Mouse (Mus musculus) kidney, postnatal 36 days (tissue): ENCODE measurements around the gene Rrp9.
A peak's percentile ranks its signal among the peaks of the same experiment; 100 is the strongest.
"Not testable (repeated sequence)": the region's sequence is repeated elsewhere in the genome, so short reads cannot be mapped to it uniquely, and the experiment has no call there.

ENCODE experiments used
- DNase-seq, 2 experiments: peaks; one replicate each; pipeline ENCODE4 v3.0.0; 2021 to 2022; ENCODE audit warnings: mixed read lengths in 2 of 2

Gene Rrp9

DNA sequence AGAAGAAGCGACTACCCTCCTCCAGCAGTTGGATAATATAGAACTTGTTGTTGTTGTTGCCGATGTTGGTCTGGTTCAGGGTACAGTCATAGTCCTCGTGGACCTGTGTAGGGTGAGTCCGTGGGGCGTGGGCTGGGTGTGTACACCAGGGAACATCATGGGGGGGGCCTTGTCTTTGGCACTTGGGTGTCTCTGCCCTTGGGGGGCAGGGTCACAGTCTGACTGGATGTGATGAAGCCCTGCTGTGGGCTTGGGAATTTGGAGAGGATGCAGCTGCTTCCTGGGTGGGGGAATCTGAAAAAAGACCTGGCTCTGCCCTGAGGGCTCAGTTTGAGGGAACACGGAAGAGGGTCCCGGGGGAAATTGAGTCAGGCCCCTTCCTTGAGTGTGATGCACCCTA lies 717 bp upstream of the Rrp9 start:
- peak; percentile 43 to 52 for DNase-seq

DNA sequence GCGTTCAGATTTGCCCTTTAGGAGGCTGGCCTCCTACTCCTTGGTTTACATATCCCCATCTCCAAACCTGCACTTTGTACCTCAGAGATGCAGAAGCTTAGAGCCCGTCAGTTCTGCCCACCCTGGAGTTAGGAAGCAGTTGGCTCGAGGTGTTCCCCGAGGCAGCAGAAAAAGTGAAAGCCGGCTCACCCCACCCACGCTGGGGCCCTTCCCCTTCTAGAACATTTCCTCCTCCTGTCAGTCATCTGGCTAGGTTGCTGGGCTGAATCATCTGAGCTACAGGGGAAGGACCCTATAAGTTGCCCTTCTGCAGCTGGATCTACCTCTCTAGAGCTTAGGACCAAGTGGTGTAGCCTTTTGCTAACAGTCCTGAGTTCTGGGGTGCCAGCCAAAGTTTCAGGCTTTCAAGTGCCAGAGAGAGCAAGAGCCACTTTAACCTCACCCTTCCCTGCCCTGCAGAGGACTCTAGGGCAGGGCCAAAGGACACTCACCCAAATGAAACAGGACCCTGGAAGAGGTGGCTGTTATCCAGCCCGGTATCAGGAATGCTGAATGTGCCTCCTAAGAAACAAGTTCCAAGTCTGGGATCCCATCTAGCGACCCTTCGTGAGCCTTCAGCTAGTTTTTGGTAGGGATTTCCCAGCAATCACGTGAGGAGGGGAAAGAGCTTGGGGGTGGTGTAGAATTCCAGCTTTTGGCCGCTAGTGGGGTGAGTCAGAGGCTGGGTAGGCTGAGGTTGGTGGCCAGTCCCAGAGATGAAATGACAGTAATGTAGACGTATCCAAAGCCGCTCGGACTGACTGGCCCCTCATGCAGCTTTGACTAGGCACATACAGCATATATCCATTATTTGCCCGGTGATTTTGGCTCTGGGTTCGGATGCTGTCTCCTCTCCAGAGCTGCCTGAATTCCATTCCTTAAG lies 500 bp downstream of the Rrp9 start:
- DNase-seq: peak; percentile 72 to 77

DNA sequence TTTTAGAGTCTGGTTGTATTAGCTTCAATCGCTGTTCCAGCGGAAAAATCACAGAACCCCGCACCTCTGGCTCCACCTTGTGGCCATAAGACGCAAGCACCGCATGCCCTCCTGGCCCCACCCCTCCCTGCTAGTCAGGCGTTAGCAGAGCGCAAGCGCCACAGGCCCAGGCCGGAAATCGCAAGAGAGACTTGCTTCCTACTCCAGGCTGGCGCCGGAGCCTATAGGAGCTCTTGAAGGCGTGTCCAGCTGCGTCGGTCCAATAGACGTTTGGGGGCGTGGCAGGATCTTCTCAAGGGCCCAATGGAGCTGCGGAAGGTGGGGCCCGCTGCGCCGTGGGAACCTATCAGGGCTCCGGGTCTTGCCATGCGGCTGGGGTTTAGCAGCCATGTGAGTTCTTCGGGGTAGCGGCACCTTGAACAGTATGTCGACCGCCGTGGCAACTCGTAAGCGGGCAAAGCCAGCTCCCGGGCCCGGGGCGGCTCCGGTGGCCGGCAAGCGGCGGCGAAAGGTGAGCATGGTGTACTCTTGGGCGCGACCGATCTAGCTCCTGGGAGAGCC lies 1.2 kb downstream of the Rrp9 start, which contains the start of gene Parp3:
Gene Parp3 (minus strand): TSS at position 26 of the 561 bp plus-strand sequence.
- peak; percentile 98 to 100 for DNase-seq

DNA sequence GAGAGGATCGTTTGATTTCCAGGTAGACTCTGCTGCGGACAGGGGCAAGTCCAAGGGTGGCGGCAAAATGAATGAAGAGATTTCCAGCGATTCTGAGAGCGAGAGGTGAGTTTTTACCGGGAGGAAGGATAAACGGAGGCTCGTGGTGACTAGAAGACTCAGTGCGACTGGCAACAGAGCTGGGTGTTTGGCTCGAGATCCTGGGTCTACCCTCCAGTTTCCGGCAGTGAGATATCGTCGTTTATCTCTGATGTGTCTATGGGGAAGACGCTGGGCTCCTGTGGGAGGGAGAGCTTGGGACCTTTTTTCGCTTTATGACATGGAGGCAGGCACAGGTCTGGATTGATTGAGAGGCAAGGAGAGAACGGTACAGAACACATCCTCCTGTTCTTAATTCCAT lies 1.9 kb downstream of the Rrp9 start:
- no peak for DNase-seq

- no peak for DNase-seq
These were observed 2.3 kb downstream of the Rrp9 start for GRCm38 (mm10) chr9:106478101-106478500.

DNA sequence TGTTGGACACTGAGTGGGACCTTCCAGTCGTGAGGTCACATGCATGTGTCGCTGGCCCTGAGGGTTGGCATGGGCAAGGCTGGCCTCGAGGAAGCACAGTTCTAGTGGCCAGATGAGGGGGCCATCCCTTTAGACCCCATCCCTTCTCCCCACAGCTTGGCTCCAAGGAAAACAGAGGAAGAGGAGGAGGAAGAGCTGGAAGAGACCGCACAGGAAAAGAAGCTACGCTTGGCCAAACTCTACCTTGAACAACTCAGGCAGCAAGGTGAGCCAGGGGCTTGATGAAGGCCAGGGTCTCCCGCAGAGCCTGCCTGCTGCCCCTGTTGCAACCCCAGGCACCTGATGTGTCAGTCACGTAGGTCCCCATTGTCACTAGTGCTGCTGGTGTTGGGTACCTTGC lies 4.8 kb downstream of the Rrp9 start:
- no peak for DNase-seq

DNA sequence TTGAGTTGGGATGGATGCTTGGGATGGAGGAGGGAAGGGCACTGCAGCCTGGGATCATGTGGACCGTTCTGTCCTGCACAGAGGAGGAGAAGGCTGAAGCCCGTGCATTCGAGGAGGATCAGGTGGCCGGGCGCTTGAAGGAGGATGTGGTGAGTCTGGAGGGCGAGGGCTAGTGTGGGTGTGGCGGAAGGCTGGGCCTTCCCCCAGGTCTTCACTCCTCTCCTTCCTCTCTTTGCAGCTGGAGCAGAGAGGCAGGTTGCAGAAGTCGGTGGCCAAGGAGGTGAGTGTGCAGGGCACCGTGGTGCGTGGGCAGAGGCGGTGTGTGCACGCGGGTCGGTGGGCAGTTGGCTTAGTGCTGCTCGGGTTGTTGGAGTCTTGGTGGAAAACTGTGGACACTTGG lies 5.3 kb downstream of the Rrp9 start:
- no peak for DNase-seq

- DNase-seq: no peak
These were observed 5.9 kb downstream of the Rrp9 start for GRCm38 (mm10) chr9:106481676-106482075.

DNA sequence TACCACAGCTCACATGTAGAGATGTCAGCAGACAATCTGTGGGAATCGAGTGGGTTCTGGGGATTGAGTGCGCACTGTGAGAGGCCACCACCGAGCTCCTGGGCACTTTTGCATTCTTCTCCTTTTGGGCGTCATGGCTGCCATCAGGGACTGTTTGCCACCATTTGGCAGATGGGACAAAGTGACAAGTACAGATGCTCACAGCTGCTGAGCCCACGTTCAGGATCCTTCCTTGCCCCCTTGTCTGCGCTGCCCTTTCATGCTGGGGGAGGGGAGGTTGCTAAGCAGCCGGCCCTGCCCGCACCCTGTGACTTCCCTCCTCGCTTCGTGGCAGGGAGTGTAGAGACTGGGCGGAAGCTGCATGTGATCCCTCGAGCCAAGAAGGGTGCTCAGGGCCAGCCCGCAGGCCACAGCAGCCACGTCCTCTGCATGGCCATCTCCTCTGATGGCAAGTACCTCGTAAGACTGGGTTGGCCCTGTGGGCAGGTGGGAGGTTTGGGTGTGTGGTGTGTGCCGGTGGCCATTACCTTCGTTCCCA lies 6.9 kb downstream of the Rrp9 start:
- no peak for DNase-seq

GRCm38 (mm10) chr9:106483136-106483535 lies 7.4 kb downstream of the Rrp9 start:
- DNase-seq: no peak

GRCm38 (mm10) chr9:106483606-106484005 lies 7.8 kb downstream of the Rrp9 start:
- no peak for DNase-seq

DNA sequence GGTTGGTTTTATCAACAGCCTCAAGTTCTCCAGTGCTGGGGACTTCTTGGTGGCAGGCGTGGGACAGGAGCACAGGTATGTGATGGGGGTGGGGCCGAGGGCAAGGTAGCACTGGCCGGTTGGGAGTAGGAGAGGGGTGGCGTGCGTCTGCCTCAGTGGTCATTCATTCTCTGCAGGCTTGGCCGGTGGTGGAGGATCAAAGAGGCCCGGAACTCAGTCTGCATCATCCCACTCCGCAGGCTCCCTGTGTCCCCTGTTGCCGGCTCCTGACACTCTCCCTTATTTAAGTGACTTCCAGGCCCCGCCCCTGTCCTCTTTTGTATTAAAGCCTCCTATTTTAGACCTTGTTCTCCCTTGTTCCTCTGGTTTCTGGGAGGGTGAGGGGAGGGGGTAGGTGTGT lies 9.3 kb downstream of the Rrp9 start:
- DNase-seq: no peak

DNA sequence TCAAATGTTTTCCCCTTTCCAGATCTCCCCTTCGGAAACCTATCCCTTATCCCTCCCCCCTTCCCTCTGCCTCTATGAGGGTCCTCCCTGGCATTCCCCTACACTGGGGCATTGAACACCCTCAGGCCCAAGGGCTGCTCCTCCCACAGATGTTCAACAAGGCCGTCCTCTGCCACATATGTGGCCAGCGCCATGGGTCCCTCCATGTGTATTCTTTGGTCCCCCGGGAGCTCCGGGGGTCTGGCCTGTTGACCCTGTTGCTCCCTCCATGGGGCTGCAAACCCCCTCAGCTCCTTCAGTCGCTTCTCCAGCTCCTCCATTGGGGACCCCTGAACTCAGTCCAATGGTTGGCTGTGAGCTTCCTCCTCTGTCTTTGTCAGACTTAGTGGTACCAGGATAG lies 11.8 kb downstream of the Rrp9 start:
- DNase-seq: not testable (repeated sequence)

GRCm38 (mm10) chr9:106499667-106500066 lies 23.9 kb downstream of the Rrp9 start, which contains the start of gene Iqcf1:
Gene Iqcf1, plus strand, starts transcription at chr9:106499967.
- DNase-seq: no peak

DNA sequence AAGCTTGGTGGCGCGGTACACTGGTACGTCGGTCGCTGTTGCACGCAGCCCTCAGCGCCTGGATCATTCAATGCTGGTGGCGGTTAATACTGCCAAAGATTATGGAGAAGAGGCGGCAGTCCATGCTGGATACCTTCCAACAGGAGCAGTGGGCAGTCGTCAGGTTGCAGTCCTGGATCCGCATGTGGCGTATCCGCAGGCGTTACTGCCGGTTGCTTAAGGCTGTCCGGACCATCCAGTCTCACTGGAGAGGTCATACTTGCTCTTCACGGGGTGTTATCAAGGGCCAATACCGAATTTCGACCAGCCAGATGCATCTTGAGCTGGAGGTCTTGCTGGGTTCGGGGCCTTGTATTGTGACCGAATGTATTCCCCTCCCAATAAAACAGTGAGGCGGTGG lies 26.1 kb downstream of the Rrp9 start:
- no peak for DNase-seq

GRCm38 (mm10) chr9:106504246-106504645 lies 28.5 kb downstream of the Rrp9 start:
- DNase-seq: no peak

DNA sequence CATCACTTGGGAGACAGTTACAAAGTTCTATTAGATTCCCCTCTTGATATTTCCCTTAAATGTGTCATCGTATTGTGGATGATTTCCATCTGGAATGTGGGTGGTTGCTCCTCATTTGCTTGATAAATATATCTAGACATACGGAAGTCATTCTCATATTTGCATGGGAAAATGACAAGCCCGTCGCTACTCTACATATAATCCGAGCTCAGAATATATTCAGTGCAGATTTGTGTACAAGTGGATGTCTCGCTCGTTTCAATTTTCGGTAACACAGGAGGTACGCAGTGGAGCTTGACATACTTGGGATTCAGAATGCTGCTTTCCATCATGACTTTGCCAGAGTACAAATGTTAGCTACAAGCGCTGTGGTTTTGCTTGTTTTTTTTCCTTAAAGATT lies 33.6 kb downstream of the Rrp9 start:
- no peak for DNase-seq

- DNase-seq: no peak
These were observed 37.1 kb downstream of the Rrp9 start for GRCm38 (mm10) chr9:106512729-106513450.

GRCm38 (mm10) chr9:106513566-106513965 lies 37.8 kb downstream of the Rrp9 start:
- no peak for DNase-seq

GRCm38 (mm10) chr9:106514273-106514672 lies 38.5 kb downstream of the Rrp9 start, which contains the start of gene Iqcf5:
Gene Iqcf5, plus strand, starts transcription at chr9:106514573.
- DNase-seq: no peak

- no peak for DNase-seq
These were observed 43.7 kb downstream of the Rrp9 start for GRCm38 (mm10) chr9:106519433-106519832.

- no peak for DNase-seq
These were observed 44.1 kb downstream of the Rrp9 start for GRCm38 (mm10) chr9:106519909-106520308.

GRCm38 (mm10) chr9:106531833-106532232 lies 56.1 kb downstream of the Rrp9 start:
- peak; percentile 1 to 32 for DNase-seq
